Mouse (Mus musculus): Measurements from ENCODE around the gene Fbxw4.

Gene Fbxw4

GRCm38 (mm10) chr19:45615415-45616213 lies 44.5 kb downstream of the Fbxw4 start:
- no peak for DNase-seq (ENCODE audit: low spot score in 2 of 2)

- no peak for DNase-seq (ENCODE audit: low spot score in 2 of 2)
Measured at GRCm38 (mm10) chr19:45614928-45615327, 45.2 kb downstream of the Fbxw4 start.

- no peak for DNase-seq (ENCODE audit: low spot score in 2 of 2)
Measured at GRCm38 (mm10) chr19:45614375-45614774, 45.7 kb downstream of the Fbxw4 start.

- DNase-seq (ENCODE audit: low spot score in 2 of 2), result no peak
Measured at GRCm38 (mm10) chr19:45610823-45611222, 49.3 kb downstream of the Fbxw4 start.

- no peak for DNase-seq (ENCODE audit: low spot score in 2 of 2)
Measured at GRCm38 (mm10) chr19:45608648-45609339, 51.3 kb downstream of the Fbxw4 start.

- no peak for DNase-seq (ENCODE audit: low spot score in 2 of 2)
Measured at GRCm38 (mm10) chr19:45607479-45607878, 52.6 kb downstream of the Fbxw4 start.

- DNase-seq (ENCODE audit: low spot score in 2 of 2), result no peak
Measured at GRCm38 (mm10) chr19:45606701-45607100, 53.4 kb downstream of the Fbxw4 start.

GRCm38 (mm10) chr19:45602606-45603005 lies 57.5 kb downstream of the Fbxw4 start:
- DNase-seq (ENCODE audit: low spot score in 2 of 2), result no peak

- no peak for DNase-seq (ENCODE audit: low spot score in 2 of 2)
Measured at GRCm38 (mm10) chr19:45597106-45597505, 63.0 kb downstream of the Fbxw4 start.

GRCm38 (mm10) chr19:45596434-45596833 lies 63.7 kb downstream of the Fbxw4 start:
- no peak for DNase-seq (ENCODE audit: low spot score in 2 of 2)

- no peak for DNase-seq (ENCODE audit: low spot score in 2 of 2)
Measured at GRCm38 (mm10) chr19:45596019-45596418, 64.1 kb downstream of the Fbxw4 start.

- no peak for DNase-seq (ENCODE audit: low spot score in 2 of 2)
Measured at GRCm38 (mm10) chr19:45595481-45595880, 64.6 kb downstream of the Fbxw4 start.

- DNase-seq (ENCODE audit: low spot score in 2 of 2), result no peak
Measured at GRCm38 (mm10) chr19:45594079-45594478, 66.0 kb downstream of the Fbxw4 start.

GRCm38 (mm10) chr19:45592916-45593315 lies 67.2 kb downstream of the Fbxw4 start:
- DNase-seq (ENCODE audit: low spot score in 2 of 2), result no peak

- DNase-seq (ENCODE audit: low spot score in 2 of 2), result no peak
Measured at GRCm38 (mm10) chr19:45591704-45592103, 68.4 kb downstream of the Fbxw4 start.

GRCm38 (mm10) chr19:45589761-45590160 lies 70.4 kb downstream of the Fbxw4 start:
- no peak for DNase-seq (ENCODE audit: low spot score in 2 of 2)

- DNase-seq (ENCODE audit: low spot score in 2 of 2), result no peak
Measured at GRCm38 (mm10) chr19:45587509-45588292, 72.4 kb downstream of the Fbxw4 start.

GRCm38 (mm10) chr19:45586850-45587249 lies 73.3 kb downstream of the Fbxw4 start:
- no peak for DNase-seq (ENCODE audit: low spot score in 2 of 2)

- DNase-seq (ENCODE audit: low spot score in 2 of 2), result no peak
Measured at GRCm38 (mm10) chr19:45584856-45585620, 75.1 kb downstream of the Fbxw4 start.

GRCm38 (mm10) chr19:45583136-45583535 lies 77.0 kb downstream of the Fbxw4 start:
- DNase-seq (ENCODE audit: low spot score in 2 of 2), result no peak

GRCm38 (mm10) chr19:45582161-45582560 lies 78.0 kb downstream of the Fbxw4 start:
- DNase-seq (ENCODE audit: low spot score in 2 of 2), result no peak

GRCm38 (mm10) chr19:45581257-45581656 lies 78.9 kb downstream of the Fbxw4 start:
- peak; percentile 71 to 85 for DNase-seq (ENCODE audit: low spot score in 2 of 2)
